Mouse (Mus musculus) limb, embryonic 12.5 days (tissue): ENCODE results near the gene Olfr1247. TPM values are rescaled to one million over a fixed set of nuclear protein-coding genes. Genes with fewer than 3 reads are reported as not detected.
"Not testable (repeated sequence)": the region's sequence is repeated elsewhere in the genome, so short reads cannot be mapped to it uniquely, and the experiment has no call there.

ENCODE experiments used
- ATAC-seq: fragments of 200-750 bp; cut with Nextera tagmentation; 2 replicates; pipeline ENCODE4 v1.8.0; 2017; ENCODE audit warnings: low read depth, moderate TSS enrichment; ENCODE audit not compliant: insufficient number of reproducible peaks, insufficient read depth, low FRiP score, low TSS enrichment
- H3K27ac ChIP-seq: fragments of 300-500 bp; sonication (generic); 2 replicates; pipeline ENCODE4 v1.5.1; 2016; ENCODE audit warnings: mild to moderate bottlenecking, moderate library complexity
- H3K27me3 ChIP-seq: fragments of 300-500 bp; sonication (generic); 2 replicates; pipeline ENCODE4 v1.6.1; 2016; ENCODE audit warnings: mild to moderate bottlenecking, moderate library complexity
- H3K36me3 ChIP-seq: fragments of 300-500 bp; sonication (generic); 2 replicates; pipeline ENCODE4 v1.6.1; 2016; ENCODE audit warnings: mild to moderate bottlenecking, moderate library complexity
- H3K4me1 ChIP-seq: fragments of 300-500 bp; sonication (generic); replicated peaks from 2 replicates; pipeline ENCODE4 v1.6.1; 2016
- H3K4me2 ChIP-seq: fragments of 300-500 bp; sonication (generic); 2 replicates; pipeline ENCODE4 v1.6.1; 2016; ENCODE audit warnings: mild to moderate bottlenecking, moderate library complexity
- H3K4me3 ChIP-seq: fragments of 300-500 bp; sonication (generic); replicated peaks from 2 replicates; pipeline ENCODE4 v1.5.1; 2016; ENCODE audit warnings: mild to moderate bottlenecking
- H3K9ac ChIP-seq: fragments of 300-500 bp; sonication (generic); replicated peaks from 2 replicates; pipeline ENCODE4 v1.6.1; 2016; ENCODE audit warnings: mild to moderate bottlenecking, moderate library complexity
- H3K9me3 ChIP-seq: fragments of 300-500 bp; sonication (generic); 2 replicates; pipeline ENCODE4 v1.6.1; 2016; ENCODE audit warnings: mild to moderate bottlenecking, moderate library complexity
- WGBS: fragments of 180-500 bp; shearing (Covaris S2); methylation state at CpG from one replicate; pipeline ENCODE4 v1.1.7; 2016; 5-methylcytosine and 5-hydroxymethylcytosine counted together
- polyA plus RNA-seq: library from polyadenylated mRNA; unstranded; fragments of >200 nt; fragmentation: Nextera tagmentation; extraction: Ambion mirVana; gene quantifications from 2 replicates; pipeline ENCODE4 v1.2.1, GENCODE M21; 2016

The Olfr1247 gene
- not detected in 2 replicates for polyA plus RNA-seq

DNA sequence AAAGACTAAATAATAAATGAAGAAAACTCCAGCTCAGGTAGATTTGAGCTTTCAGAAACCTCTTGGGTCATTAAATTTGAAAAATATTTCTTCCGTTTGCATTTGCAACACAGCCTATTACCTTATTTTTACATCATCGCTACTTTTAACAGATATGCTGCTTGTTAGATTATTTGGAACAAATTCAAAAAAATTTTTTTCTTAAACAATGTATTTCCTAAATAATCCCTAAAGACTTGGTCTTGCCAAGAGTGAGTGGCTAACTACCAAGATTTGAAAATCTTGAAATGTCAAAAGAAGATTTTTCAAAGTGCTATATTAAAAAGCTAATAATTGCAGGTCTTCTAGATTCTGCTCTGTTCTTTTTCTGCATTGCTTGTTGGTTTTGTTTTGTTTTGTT is at the start of gene Olfr1247:
TSS of gene Olfr1247 (minus strand) at position 101 of the 400 bp plus-strand sequence.
- H3K36me3 ChIP-seq: no peaks in the 10 kb centered on the region
- WGBS: 97% methylated on average over 2 of the region's 2 CpGs
- no peaks in the 10 kb centered on the region for H3K9me3 ChIP-seq
- no peak within 1 kb of the TSS for H3K27ac ChIP-seq
- no peak for ATAC-seq
- no peak within 1 kb of the TSS for H3K4me2 ChIP-seq
- no peak within 1 kb of the TSS for H3K9ac ChIP-seq
- H3K4me3 ChIP-seq: no peak within 1 kb of the TSS
- H3K27me3 ChIP-seq: no peaks in the 10 kb centered on the region
- no peaks in the 10 kb centered on the region for H3K4me1 ChIP-seq

- H3K4me3 ChIP-seq: no peak within 1 kb of the TSS
- no peak for ATAC-seq
- no peak within 1 kb of the TSS for H3K9ac ChIP-seq
- H3K27me3 ChIP-seq: no peaks in the 10 kb centered on the region
- no peaks in the 10 kb centered on the region for H3K4me1 ChIP-seq
- H3K27ac ChIP-seq: no peak within 1 kb of the TSS
- no peaks in the 10 kb centered on the region for H3K9me3 ChIP-seq
- H3K4me2 ChIP-seq: no peak within 1 kb of the TSS
- no peaks in the 10 kb centered on the region for H3K36me3 ChIP-seq
Observed at GRCm38 (mm10) chr2:89661367-89661766, 47.4 kb upstream of the Olfr1247 start, which contains the start of gene Olfr1250. Olfr1250 (minus strand) TSS chr2:89661467.

DNA sequence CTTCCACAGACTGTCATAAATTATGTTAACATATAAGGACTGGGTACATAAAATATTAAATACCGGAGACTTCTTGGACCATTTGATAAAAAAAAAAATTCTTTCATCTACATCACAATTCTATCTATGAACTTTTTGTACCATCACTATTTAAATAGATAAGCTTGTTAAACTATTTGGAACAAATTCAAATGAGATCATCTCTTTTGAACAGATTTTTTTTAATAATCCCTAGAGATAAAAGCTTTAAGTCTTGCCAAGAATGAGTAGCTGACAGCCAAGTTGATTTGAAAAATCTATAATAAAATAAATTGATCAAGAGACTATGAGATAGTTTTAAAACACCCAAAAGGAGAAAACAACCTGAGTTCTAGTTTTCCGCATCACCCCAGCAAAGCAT is 21.0 kb upstream of the Olfr1247 start, which contains the start of gene Olfr1249:
TSS of gene Olfr1249 (minus strand) at position 101 of the 400 bp plus-strand sequence.
- ATAC-seq: no peak
- no peak within 1 kb of the TSS for H3K9ac ChIP-seq
- H3K9me3 ChIP-seq: no peaks in the 10 kb centered on the region
- no peaks in the 10 kb centered on the region for H3K4me1 ChIP-seq
- no peak within 1 kb of the TSS for H3K4me2 ChIP-seq
- 93% methylated on average over 2 of the region's 2 CpGs for WGBS
- H3K27ac ChIP-seq: no peak within 1 kb of the TSS
- no peaks in the 10 kb centered on the region for H3K27me3 ChIP-seq
- H3K4me3 ChIP-seq: no peak within 1 kb of the TSS
- no peaks in the 10 kb centered on the region for H3K36me3 ChIP-seq

DNA sequence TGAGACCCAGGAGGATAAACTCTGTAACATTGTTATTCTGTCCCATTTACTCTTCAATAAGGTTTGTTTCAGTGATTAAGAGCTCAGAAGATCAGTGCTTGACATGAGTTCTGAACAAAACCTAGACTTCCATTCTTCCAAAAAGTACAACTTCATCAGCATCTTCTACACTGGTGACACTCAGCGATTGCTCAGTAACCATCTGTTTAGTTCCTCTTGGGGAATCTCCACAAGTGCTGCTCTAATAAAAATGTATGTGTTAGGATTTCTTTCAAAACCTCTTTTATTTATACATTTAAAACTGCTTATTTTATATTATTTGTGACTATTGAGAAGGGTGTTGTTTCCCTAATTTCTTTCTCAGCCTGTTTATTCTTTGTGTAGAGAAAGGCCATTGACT is 4.2 kb upstream of the Olfr1247 start, which contains the start of gene Olfr1248:
TSS of gene Olfr1248 (minus strand) at position 101 of the 400 bp plus-strand sequence.
- H3K9ac ChIP-seq, H3K27me3 ChIP-seq, H3K4me1 ChIP-seq, ATAC-seq, H3K27ac ChIP-seq, H3K4me2 ChIP-seq, H3K4me3 ChIP-seq, H3K36me3 ChIP-seq, H3K9me3 ChIP-seq: not testable (repeated sequence)
- WGBS: 92% methylated on average over 1 of the region's 1 CpGs

- H3K36me3 ChIP-seq: no peaks in the 10 kb centered on the region
- H3K27ac ChIP-seq: no peak within 1 kb of the TSS
- no peak within 1 kb of the TSS for H3K9ac ChIP-seq
- no peak within 1 kb of the TSS for H3K4me2 ChIP-seq
- no peaks in the 10 kb centered on the region for H3K27me3 ChIP-seq
- H3K4me1 ChIP-seq: no peaks in the 10 kb centered on the region
- ATAC-seq: no peak
- H3K9me3 ChIP-seq: no peaks in the 10 kb centered on the region
- H3K4me3 ChIP-seq: no peak within 1 kb of the TSS
- WGBS: 85% methylated on average over 2 of the region's 2 CpGs
Observed at GRCm38 (mm10) chr2:89593057-89593456, 20.9 kb downstream of the Olfr1247 start, which contains the start of gene Olfr1246. Olfr1246 (minus strand) TSS chr2:89593157.

DNA sequence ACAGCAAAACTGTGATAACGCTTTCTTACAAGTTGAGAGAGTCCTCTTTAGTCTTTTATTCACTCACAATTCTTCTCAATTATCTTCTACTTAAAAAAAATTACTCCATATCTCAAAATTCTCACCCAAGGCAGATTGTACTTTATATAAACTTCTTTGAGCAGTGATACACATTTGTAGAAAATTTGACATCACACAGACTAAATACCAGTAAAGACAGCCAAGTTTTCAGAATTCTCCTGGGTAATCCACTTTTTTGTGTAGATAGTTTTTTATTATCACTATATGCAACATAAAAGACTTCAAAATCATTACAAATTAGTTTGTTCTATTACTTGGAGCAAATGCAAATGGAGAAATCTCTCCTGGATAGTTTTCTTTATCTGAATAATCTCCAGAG is 35.6 kb downstream of the Olfr1247 start, which contains the start of gene Olfr1245:
TSS of gene Olfr1245 (minus strand) at position 101 of the 400 bp plus-strand sequence.
- Histone ChIP-seq H3K9ac (no peak within 1 kb of the TSS), H3K36me3 (no peaks in the 10 kb centered on the region), H3K27me3 (no peaks in the 10 kb centered on the region), H3K4me1 (no peaks in the 10 kb centered on the region), H3K27ac (no peak within 1 kb of the TSS), H3K9me3 (no peaks in the 10 kb centered on the region), H3K4me2 (no peak within 1 kb of the TSS), H3K4me3 (no peak within 1 kb of the TSS)
- 90% methylated on average over 1 of the region's 1 CpGs for WGBS
- no peak for ATAC-seq

- not testable (repeated sequence) for H3K9ac ChIP-seq, H3K4me3 ChIP-seq, H3K4me2 ChIP-seq, H3K27me3 ChIP-seq, H3K27ac ChIP-seq, H3K9me3 ChIP-seq, H3K4me1 ChIP-seq, H3K36me3 ChIP-seq, ATAC-seq
- WGBS: 58% methylated on average over 2 of the region's 2 CpGs
Observed at GRCm38 (mm10) chr2:89562706-89563105, 51.2 kb downstream of the Olfr1247 start.

Other genes with a start within 250 kb of the Olfr1247 start
- gene Olfr1234, start 249.3 kb downstream of the Olfr1247 start, polyA plus RNA-seq: not detected in 2 replicates
- gene Olfr1238, start 204.5 kb downstream of the Olfr1247 start, polyA plus RNA-seq: not detected in 2 replicates
- not detected in 2 replicates for gene Olfr1239, start 193.7 kb downstream of the Olfr1247 start, polyA plus RNA-seq
- gene Olfr1240, start 171.1 kb downstream of the Olfr1247 start, polyA plus RNA-seq: not detected in 2 replicates
- gene Olfr1241, start 127.0 kb downstream of the Olfr1247 start, polyA plus RNA-seq: not detected in 2 replicates
- gene Olfr1242, start 115.8 kb downstream of the Olfr1247 start, polyA plus RNA-seq: not detected in 2 replicates
- gene Olfr1243, start 82.6 kb downstream of the Olfr1247 start, polyA plus RNA-seq: not detected in 2 replicates
- gene Olfr1245, start 35.7 kb downstream of the Olfr1247 start, polyA plus RNA-seq: not detected in 2 replicates
- gene Olfr1246, start 21.0 kb downstream of the Olfr1247 start, polyA plus RNA-seq: not detected in 2 replicates
- not detected in 2 replicates for gene Olfr1248, start 4.1 kb upstream of the Olfr1247 start, polyA plus RNA-seq
- not detected in 2 replicates for gene Olfr1249, start 20.9 kb upstream of the Olfr1247 start, polyA plus RNA-seq
- not detected in 2 replicates for gene Olfr1250, start 47.3 kb upstream of the Olfr1247 start, polyA plus RNA-seq
- gene Olfr1251, start 57.8 kb upstream of the Olfr1247 start, polyA plus RNA-seq: not detected in 2 replicates
- not detected in 2 replicates for gene Olfr1252, start 110.9 kb upstream of the Olfr1247 start, polyA plus RNA-seq
- not detected in 2 replicates for gene Olfr1253, start 143.0 kb upstream of the Olfr1247 start, polyA plus RNA-seq
- not detected in 2 replicates for gene Olfr1254, start 179.5 kb upstream of the Olfr1247 start, polyA plus RNA-seq
- not detected in 2 replicates for gene Olfr1255, start 197.9 kb upstream of the Olfr1247 start, polyA plus RNA-seq
- not detected in 2 replicates for gene Olfr1256, start 227.4 kb upstream of the Olfr1247 start, polyA plus RNA-seq
- not detected in 2 replicates for gene Olfr48, start 234.1 kb upstream of the Olfr1247 start, polyA plus RNA-seq